Mouse (Mus musculus) liver, adult 2 months (tissue): ENCODE measurements around the gene Vwa8. TPM values are rescaled to one million over a fixed set of nuclear protein-coding genes. Genes with fewer than 3 reads are reported as not detected.

Experiments
- DNase-seq: peaks from one replicate; pipeline ENCODE4 v3.0.0-alpha.2; 2011; ENCODE audit warnings: low read depth, low spot score; ENCODE audit errors: extremely low read depth
- H3K27ac ChIP-seq: fragments of 200-500 bp; replicated peaks from 2 replicates; pipeline ENCODE4 v1.5.1; 2012; ENCODE audit warnings: low read depth, mild to moderate bottlenecking, control low read depth, inconsistent platforms, low read length; ENCODE audit not compliant: insufficient read depth
- H3K27me3 ChIP-seq: fragments of 200-500 bp; 2 replicates; pipeline ENCODE4 v1.6.1; 2012; ENCODE audit warnings: mild to moderate bottlenecking, moderate library complexity, low read length, inconsistent platforms; ENCODE audit not compliant: control insufficient read depth, insufficient read depth
- H3K36me3 ChIP-seq: fragments of 200-500 bp; 2 replicates; pipeline ENCODE4 v1.6.1; 2012; ENCODE audit warnings: low read length, inconsistent platforms; ENCODE audit not compliant: control insufficient read depth, insufficient read depth
- H3K4me1 ChIP-seq: fragments of 200-500 bp; 2 replicates; pipeline ENCODE4 v1.6.1; 2011; ENCODE audit warnings: low read length; ENCODE audit not compliant: control insufficient read depth, insufficient read depth
- H3K4me3 ChIP-seq: fragments of 200-500 bp; 2 replicates; pipeline ENCODE4 v1.5.1; 2011; ENCODE audit warnings: low read depth, mild to moderate bottlenecking, control low read depth, low read length, moderate library complexity; ENCODE audit not compliant: insufficient read depth
- H3K79me2 ChIP-seq: fragments of 200-500 bp; 2 replicates; pipeline ENCODE4 v1.6.1; 2012; ENCODE audit warnings: inconsistent platforms, mild to moderate bottlenecking, low read length, moderate library complexity; ENCODE audit not compliant: control insufficient read depth, insufficient read depth
- H3K9ac ChIP-seq: fragments of 200-500 bp; 2 replicates; pipeline ENCODE4 v1.6.1; 2012; ENCODE audit warnings: low read depth, mild to moderate bottlenecking, control low read depth, inconsistent platforms, low read length
- CTCF ChIP-seq: fragments of 200-500 bp; IDR thresholded peaks from 2 replicates; pipeline ENCODE4 v1.5.1; 2011; ENCODE audit warnings: low read depth, low read length, control low read depth
- POLR2A ChIP-seq: fragments of 200-500 bp; IDR thresholded peaks from 2 replicates; pipeline ENCODE4 v1.6.1; 2011; ENCODE audit warnings: low read length, control low read depth; ENCODE audit not compliant: insufficient read depth; ENCODE audit errors: extremely low read depth
- WGBS: fragments of 180-500 bp; shearing (Covaris S2); methylation state at CpG from one replicate; pipeline ENCODE4 v1.1.7; 2018; 5-methylcytosine and 5-hydroxymethylcytosine counted together
- polyA plus RNA-seq: library from polyadenylated mRNA; depleted of rRNA; stranded (reverse); fragments of >200 nt; gene quantifications from 2 replicates; pipeline ENCODE4 v1.2.3, GENCODE M21; 2012
- total RNA-seq: library from RNA; depleted of rRNA; stranded (reverse); fragments of >200 nt; gene quantifications from 2 replicates; pipeline ENCODE4 v1.2.3, GENCODE M21; 2014

Vwa8 gene
- total and polyA plus RNA-seq, 2 experiments = 44.0 to 106 TPM

DNA sequence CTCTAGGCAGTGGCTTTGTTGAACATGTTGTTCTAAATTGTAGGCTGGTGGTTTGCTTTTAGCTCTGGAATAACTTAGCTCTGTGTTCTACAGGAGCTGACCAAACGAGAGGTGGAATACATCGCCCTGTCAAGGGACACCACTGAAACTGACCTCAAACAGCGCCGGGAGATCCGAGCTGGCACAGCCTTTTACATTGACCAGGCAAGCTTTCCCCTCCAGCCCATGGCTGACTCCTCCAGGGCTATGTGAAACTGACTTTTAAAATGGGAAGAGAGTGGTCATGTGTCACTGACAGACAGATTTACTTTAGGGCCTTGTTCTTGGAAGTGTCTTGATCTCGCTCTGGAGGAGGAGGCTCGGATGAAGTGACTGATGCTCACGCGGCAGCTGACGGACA lies 63.2 kb downstream of the Vwa8 start:
- H3K27me3 ChIP-seq = no peaks in the 10 kb centered on the region
- TF ChIP-seq POLR2A (no peak), CTCF (no peak)
- H3K9ac ChIP-seq = no peak overlapping the region
- H3K4me3 ChIP-seq = no peak overlapping the region
- H3K27ac ChIP-seq = no peak overlapping the region
- 93% methylated on average over 10 of the region's 10 CpGs for WGBS
- no peak for DNase-seq
- H3K36me3 ChIP-seq = peaks cover 36% of the 10 kb centered on the region
- peaks cover 14% of the 10 kb centered on the region; the same call in 1 of the 2 replicates for H3K79me2 ChIP-seq
- 0 out of 2 replicates have a peak, but pooled peaks cover 2% of the 10 kb centered on the region for H3K4me1 ChIP-seq

GRCm38 (mm10) chr14:78914180-78914579 lies 65.3 kb downstream of the Vwa8 start:
- WGBS = 94% methylated on average over 8 of the region's 8 CpGs
- no peak overlapping the region for H3K27ac ChIP-seq
- DNase-seq = no peak

GRCm38 (mm10) chr14:78916691-78917090 lies 67.8 kb downstream of the Vwa8 start:
- Histone ChIP-seq H3K9ac (no peak overlapping the region), H3K4me1 (peaks cover 2% of the 10 kb centered on the region; the same call in 1 of the 2 replicates), H3K27ac (no peak overlapping the region), H3K27me3 (no peaks in the 10 kb centered on the region), H3K79me2 (peaks cover 11% of the 10 kb centered on the region; the same call in 1 of the 2 replicates), H3K4me3 (no peak overlapping the region), H3K36me3 (peaks cover 22% of the 10 kb centered on the region; the same call in 1 of the 2 replicates)
- WGBS = 95% methylated on average over 2 of the region's 2 CpGs
- TF ChIP-seq POLR2A = no peak
- no peak for TF ChIP-seq CTCF
- no peak for DNase-seq

More at GRCm38 (mm10) chr14:78914180-78914579, 65.3 kb downstream of the Vwa8 start:
- H3K36me3 ChIP-seq = peaks cover 29% of the 10 kb centered on the region; the same call in 1 of the 2 replicates
- peaks cover 14% of the 10 kb centered on the region; the same call in 1 of the 2 replicates for H3K79me2 ChIP-seq
- no peaks in the 10 kb centered on the region for H3K27me3 ChIP-seq
- no peak for TF ChIP-seq CTCF
- TF ChIP-seq POLR2A = no peak
- H3K4me1 ChIP-seq = 0 out of 2 replicates have a peak, but pooled peaks cover 2% of the 10 kb centered on the region
- no peak overlapping the region for H3K4me3 ChIP-seq
- no peak overlapping the region for H3K9ac ChIP-seq

GRCm38 (mm10) chr14:78921219-78921618 lies 72.4 kb downstream of the Vwa8 start:
- TF ChIP-seq POLR2A (no peak), CTCF (no peak)
- Histone ChIP-seq H3K36me3 (peaks cover 11% of the 10 kb centered on the region), H3K9ac (no peak overlapping the region), H3K4me1 (peaks cover 2% of the 10 kb centered on the region; the same call in 1 of the 2 replicates), H3K27me3 (no peaks in the 10 kb centered on the region), H3K27ac (no peak overlapping the region), H3K79me2 (peaks cover 10% of the 10 kb centered on the region; the same call in 1 of the 2 replicates), H3K4me3 (no peak overlapping the region)
- WGBS = 70% methylated on average over 2 of the region's 2 CpGs
- DNase-seq = no peak

GRCm38 (mm10) chr14:78923631-78924030 lies 74.8 kb downstream of the Vwa8 start:
- 56% methylated on average over 5 of the region's 5 CpGs for WGBS

DNA sequence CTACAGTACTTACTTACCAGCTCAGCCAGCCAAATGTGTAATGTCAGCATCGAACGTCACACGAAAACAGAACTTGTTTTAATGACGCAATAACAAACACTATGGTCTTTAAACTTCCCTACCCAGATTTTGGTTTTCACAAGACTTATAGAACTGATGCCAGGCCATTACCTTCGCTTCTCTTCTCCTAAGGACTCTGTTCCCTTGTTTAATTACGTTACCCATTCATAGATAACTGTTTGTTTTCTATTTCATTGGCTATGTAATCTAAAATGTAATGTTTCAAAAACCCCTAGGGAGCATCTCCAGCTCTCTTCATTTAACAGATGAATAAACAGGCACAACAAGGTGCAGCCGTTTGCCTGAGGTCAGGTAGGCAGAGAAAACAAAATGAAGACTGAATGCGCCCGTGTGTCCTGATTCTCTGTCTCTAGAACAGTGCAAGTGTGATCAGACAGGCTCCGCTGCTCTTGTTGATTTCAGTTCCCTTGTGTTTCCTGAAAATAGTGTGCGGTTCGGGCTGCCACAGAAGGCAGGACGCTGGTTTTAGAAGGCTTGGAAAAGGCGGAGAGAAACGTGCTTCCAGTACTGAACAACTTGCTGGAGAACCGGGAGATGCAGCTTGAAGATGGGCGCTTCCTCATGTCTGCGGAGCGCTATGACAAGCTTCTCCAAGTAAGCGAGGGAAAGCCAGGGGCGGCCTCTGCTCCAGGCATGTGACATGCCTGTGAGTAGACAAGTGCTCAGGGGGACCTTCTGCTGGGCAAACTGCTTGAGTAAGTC lies 76.1 kb downstream of the Vwa8 start:
- Histone ChIP-seq H3K9ac (no peak overlapping the region), H3K79me2 (0 out of 2 replicates have a peak, but pooled peaks cover 2% of the 10 kb centered on the region), H3K27ac (no peak overlapping the region), H3K27me3 (no peaks in the 10 kb centered on the region), H3K36me3 (peaks cover 13% of the 10 kb centered on the region), H3K4me1 (no peaks in the 10 kb centered on the region; the same call in 1 of the 2 replicates), H3K4me3 (no peak overlapping the region)
- DNase-seq = no peak
- WGBS = 86% methylated on average over 21 of the region's 21 CpGs
- TF ChIP-seq CTCF = no peak
- TF ChIP-seq POLR2A = no peak

More at GRCm38 (mm10) chr14:78923631-78924030, 74.8 kb downstream of the Vwa8 start:
- no peak for TF ChIP-seq POLR2A
- no peak for TF ChIP-seq CTCF
- peaks cover 13% of the 10 kb centered on the region for H3K36me3 ChIP-seq
- no peaks in the 10 kb centered on the region; the same call in 1 of the 2 replicates for H3K4me1 ChIP-seq
- H3K9ac ChIP-seq = no peak overlapping the region
- H3K27me3 ChIP-seq = no peaks in the 10 kb centered on the region
- no peak overlapping the region for H3K4me3 ChIP-seq
- DNase-seq = peak; percentile 67
- no peak overlapping the region for H3K27ac ChIP-seq
- peaks cover 7% of the 10 kb centered on the region; the same call in 1 of the 2 replicates for H3K79me2 ChIP-seq
